ENCODE assay signal across 8 mouse cellular contexts in genomic region chr3:115711393-115711792, GRCm38 (mm10). TPM values are rescaled to one million over a fixed set of nuclear protein-coding genes. Genes with fewer than 3 reads are reported as not detected.
DNase-seq lines count a peak whose midpoint lies in the region; ATAC-seq and TF ChIP-seq lines count a peak whose summit lies in the region.

No protein-coding gene starts in this region.

- H3K4me3 ChIP-seq in spleen, adult 2 months (ENCODE audit: extremely low read depth, insufficient read depth, insufficient read length): peak overlapping the region; percentile 91
- H3K4me3 ChIP-seq in liver, postnatal 0 days (ENCODE audit: low read depth, low read length): no peak overlapping the region

- H3K27ac ChIP-seq in spleen, adult 2 months (ENCODE audit: insufficient read depth, low read length): peak overlapping the region; percentile 99
- no peak overlapping the region for H3K27ac ChIP-seq in liver, postnatal 0 days (ENCODE audit: low read depth)

- H3K9me3 ChIP-seq in liver, postnatal 0 days (ENCODE audit: low read length): no peaks in the 10 kb centered on the region

- no peaks in the 10 kb centered on the region for H3K27me3 ChIP-seq in spleen, adult 2 months (ENCODE audit: control insufficient read depth, insufficient read depth, low read length)
- no peaks in the 10 kb centered on the region for H3K27me3 ChIP-seq in liver, postnatal 0 days (ENCODE audit: insufficient read depth, low read length)

- TF ChIP-seq CTCF in spleen, adult 2 months (IDR thresholded peaks at IDR 0.05; ENCODE audit: extremely low read depth, insufficient read depth, insufficient read length, insufficient replicate concordance): no peak
- no peak for TF ChIP-seq CTCF in liver, postnatal 0 days (IDR thresholded peaks at IDR 0.05; ENCODE audit: low read depth)

- TF ChIP-seq POLR2A in spleen, adult 2 months (IDR thresholded peaks at IDR 0.05; ENCODE audit: low read depth, low read length): no peak

- peaks cover 17% of the 10 kb centered on the region; the same call in 1 of the 2 replicates for H3K4me1 ChIP-seq in spleen, adult 2 months (ENCODE audit: control insufficient read depth, insufficient read depth, insufficient read length)
- H3K4me1 ChIP-seq in liver, postnatal 0 days (ENCODE audit: insufficient read depth): peaks cover 10% of the 10 kb centered on the region

- no peak for ATAC-seq in CD4-positive, CD25-positive, alpha-beta regulatory T cell, adult 4 months
- no peak for ATAC-seq in liver, postnatal 0 days
- ATAC-seq in erythroid progenitor cell, adult 5-6 weeks (replicated peaks; ENCODE audit: low FRiP score, poor library complexity, severe bottlenecking): no peak

- TF ChIP-seq EP300 in liver, postnatal 0 days (IDR thresholded peaks at IDR 0.05; ENCODE audit: low read depth): no peak

- H3K4me2 ChIP-seq in liver, postnatal 0 days (ENCODE audit: low read depth, low read length): peak overlapping the region; percentile 38; the same call in 1 of the 2 replicates

- WGBS in spleen, adult 2 months: 59% methylated on average over 3 of the region's 3 CpGs
- 71% methylated on average over 3 of the region's 3 CpGs for WGBS in liver, postnatal 0 days (ENCODE audit: insufficient replicate concordance)

- H3K36me3 ChIP-seq in spleen, adult 2 months (ENCODE audit: control insufficient read depth, insufficient read depth, low read length): peaks cover 36% of the 10 kb centered on the region
- peaks cover 13% of the 10 kb centered on the region for H3K36me3 ChIP-seq in liver, postnatal 0 days (replicated peaks; ENCODE audit: insufficient read depth, low read length)

- peak; percentile 61 for DNase-seq in CD4-positive, CD25-positive, alpha-beta regulatory T cell, adult 2 months (ENCODE audit: low read depth, low spot score)
- DNase-seq in spleen, adult 2 months (ENCODE audit: low read depth in 1 of 2, low spot score in 2 of 2): no peak
- DNase-seq in spleen, postnatal 4 days (ENCODE audit: low spot score in 2 of 2): no peak
- no peak for DNase-seq in liver, postnatal 0 days
- no peak for DNase-seq in testis, postnatal 10 days (ENCODE audit: low spot score)
- DNase-seq in layer of hippocampus, postnatal 36 days: no peak

- H3K9ac ChIP-seq in liver, postnatal 0 days (replicated peaks): no peak overlapping the region

RNA-seq across cellular contexts. Expression of gene S1pr1, which starts 3.5 kb away (rescaled TPM):
- 100 to 1,000 TPM; 195 to 238 TPM for polyA plus RNA-seq in CD4-positive, CD25-positive, alpha-beta regulatory T cell, adult 4 months (2017; shearing (Covaris generic))
- polyA plus RNA-seq in spleen, adult 2 months (2012; rRNA removed): 138 and 187 TPM in 2 replicates
- 10.3 and 11.1 TPM in 2 replicates for polyA plus RNA-seq in liver, postnatal 0 days (2015; fragmentation: Nextera tagmentation; extraction: Ambion mirVana)
- total RNA-seq in erythroid progenitor cell, adult 5-6 weeks (2015; ENCODE audit: low replicate concordance): 15.5 and 19.7 TPM in 2 replicates
- total RNA-seq in erythroid progenitor cell, adult 5-6 weeks (2017; ENCODE audit: low replicate concordance): 2.2 and 5.4 TPM in 2 replicates
- total RNA-seq in layer of hippocampus, postnatal 36 days (2021): 100 to 1,000 TPM in 1 of 2 experiments, 10 to 100 TPM in 1; 97.0 to 108 TPM

Comparison
In these comparisons a context has a peak if more than half of its experiments do, and no peak if none do; other contexts are left out.
1. RNA of gene S1pr1, which starts 3.5 kb away (polyA plus RNA-seq): 195 to 238 TPM in CD4-positive, CD25-positive, alpha-beta regulatory T cell, adult 4 months and 138 to 187 TPM in spleen, adult 2 months; 10.3 to 11.1 TPM in liver, postnatal 0 days; every median in the first group is over 10 times any median in the second.